Mouse (Mus musculus): Measurements from ENCODE around the gene Fam234a.

GRCm38 (mm10) chr17:26202737-26203136 lies 41.3 kb downstream of the Fam234a start, which contains the start of gene Rgs11:
- TF ChIP-seq CTCF (IDR thresholded peaks at IDR 0.05; ENCODE audit: insufficient read depth, low read depth, low read length) (no peak), POLR2A (IDR thresholded peaks at IDR 0.05; ENCODE audit: insufficient read depth, low read depth, low read length) (no peak)

All from olfactory bulb, adult 2 months (tissue).